ENCODE assay signal across 15 mouse cellular contexts in genomic region chr1:34869231-34869630, GRCm38 (mm10).
"Had no signal": no experiment of that assay in that cellular context is flagged by ENCODE, and none has a peak within 500 bp of the region (broad histone marks: within the 10 kb centered on the region; RNA-seq: fewer than 3 reads in every experiment).

No protein-coding gene starts in this region.

- H3K27ac ChIP-seq: neural tube, embryonic 13.5 days; neural tube, embryonic 15.5 days; stomach, embryonic 15.5 days; stomach, postnatal 0 days had no signal

- H3K4me1 ChIP-seq: neural tube, embryonic 13.5 days; neural tube, embryonic 15.5 days; stomach, embryonic 15.5 days had no signal

- DNase-seq: retina, postnatal 1 day; right cerebral cortex, adult 18-20 months; right cerebral cortex, postnatal 14 days; right cerebral cortex, postnatal 25 days; right cerebral cortex, postnatal 4 days; thymus, adult 18-20 months; thymus, adult 2 months; thymus, postnatal 14 days; thymus, postnatal 25 days; thymus, postnatal 36 days; thymus, postnatal 4 days had no signal

- H3K27me3 ChIP-seq: neural tube, embryonic 13.5 days; neural tube, embryonic 15.5 days; stomach, embryonic 15.5 days had no signal

- H3K4me3 ChIP-seq: neural tube, embryonic 13.5 days; neural tube, embryonic 15.5 days; stomach, embryonic 15.5 days had no signal

- H3K36me3 ChIP-seq: stomach, embryonic 15.5 days had no signal

- H3K9me3 ChIP-seq: neural tube, embryonic 13.5 days; neural tube, embryonic 15.5 days; stomach, embryonic 15.5 days had no signal

- H3K9ac ChIP-seq: neural tube, embryonic 13.5 days; neural tube, embryonic 15.5 days; stomach, embryonic 15.5 days had no signal

- H3K4me2 ChIP-seq: neural tube, embryonic 13.5 days; neural tube, embryonic 15.5 days; stomach, embryonic 15.5 days had no signal
